Mouse (Mus musculus): ENCODE data around the gene Wfs1.

DNA sequence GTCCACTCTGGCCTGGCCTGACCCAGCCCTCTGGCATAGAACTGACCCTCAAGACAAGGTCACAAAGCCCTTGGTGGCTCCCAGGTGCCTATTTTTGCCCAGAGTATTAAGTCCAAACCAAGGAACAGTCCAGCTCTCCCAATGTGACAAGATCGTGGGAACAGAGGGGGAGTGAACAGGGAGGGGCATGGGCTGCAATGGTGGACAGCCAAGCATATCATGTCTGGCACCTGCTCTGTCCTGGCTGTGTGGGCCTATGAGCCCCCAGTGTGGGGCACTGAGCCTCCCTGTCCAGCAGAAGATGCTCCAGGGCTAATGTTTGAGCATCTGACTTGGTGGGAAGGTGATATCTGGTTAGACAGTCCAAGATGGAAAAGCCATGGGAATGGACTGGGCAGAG lies 2.4 kb downstream of the Wfs1 start:
- TF ChIP-seq CTCF (IDR thresholded peaks at IDR 0.05; ENCODE audit: insufficient read depth, low read length) (no peak), POLR2A (IDR thresholded peaks at IDR 0.05; ENCODE audit: borderline replicate concordance, extremely low read depth, low read depth, low read length) (no peak)

Data from lung, adult 2 months (tissue).